Mouse (Mus musculus): ENCODE measurements around the gene Cela2a.
A peak's percentile ranks its signal among the peaks of the same experiment; 100 is the strongest.
"Not testable (repeated sequence)": the region's sequence is repeated elsewhere in the genome, so short reads cannot be mapped to it uniquely, and the experiment has no call there.

The Cela2a gene

DNA sequence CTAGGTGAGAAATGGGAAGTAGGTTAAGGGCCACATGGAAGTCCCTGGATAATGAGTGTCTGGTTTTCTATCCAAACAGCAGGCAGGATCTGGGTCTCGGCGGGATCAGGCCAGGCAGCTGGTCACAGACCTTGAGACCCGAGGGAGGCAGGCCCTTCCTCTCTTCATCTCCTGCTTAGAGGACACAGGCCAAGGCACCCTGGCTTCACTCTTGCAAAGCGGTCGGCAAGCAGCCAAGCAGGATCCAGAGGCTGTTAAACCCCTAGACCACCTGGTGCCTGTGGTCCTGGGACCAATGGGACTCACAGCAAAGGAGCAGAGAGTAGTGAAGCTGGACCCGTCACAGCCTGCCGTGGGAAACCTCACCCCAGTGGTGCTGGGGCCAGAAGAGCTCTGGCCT is 29.6 kb downstream of the Cela2a start:
- no peak for DNase-seq

DNA sequence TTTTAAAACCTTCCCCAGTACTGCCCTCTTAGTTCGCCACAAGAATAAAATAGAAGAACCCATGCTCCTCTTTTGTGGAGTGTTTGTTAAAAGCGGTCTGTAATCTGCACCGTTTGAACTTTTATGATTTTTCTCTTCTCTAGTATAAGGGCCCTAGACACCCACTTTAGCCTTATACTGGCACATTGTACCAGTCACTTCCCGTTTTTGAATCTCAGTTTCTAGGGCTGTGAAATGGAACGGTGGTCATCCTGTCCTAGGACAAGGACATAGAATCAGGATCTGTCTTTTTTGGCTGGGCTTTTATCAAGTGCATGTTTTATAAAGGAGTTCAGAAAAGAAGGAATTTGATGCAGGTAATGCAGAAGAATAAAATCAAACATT is 31.8 kb downstream of the Cela2a start:
- DNase-seq = no peak

DNA sequence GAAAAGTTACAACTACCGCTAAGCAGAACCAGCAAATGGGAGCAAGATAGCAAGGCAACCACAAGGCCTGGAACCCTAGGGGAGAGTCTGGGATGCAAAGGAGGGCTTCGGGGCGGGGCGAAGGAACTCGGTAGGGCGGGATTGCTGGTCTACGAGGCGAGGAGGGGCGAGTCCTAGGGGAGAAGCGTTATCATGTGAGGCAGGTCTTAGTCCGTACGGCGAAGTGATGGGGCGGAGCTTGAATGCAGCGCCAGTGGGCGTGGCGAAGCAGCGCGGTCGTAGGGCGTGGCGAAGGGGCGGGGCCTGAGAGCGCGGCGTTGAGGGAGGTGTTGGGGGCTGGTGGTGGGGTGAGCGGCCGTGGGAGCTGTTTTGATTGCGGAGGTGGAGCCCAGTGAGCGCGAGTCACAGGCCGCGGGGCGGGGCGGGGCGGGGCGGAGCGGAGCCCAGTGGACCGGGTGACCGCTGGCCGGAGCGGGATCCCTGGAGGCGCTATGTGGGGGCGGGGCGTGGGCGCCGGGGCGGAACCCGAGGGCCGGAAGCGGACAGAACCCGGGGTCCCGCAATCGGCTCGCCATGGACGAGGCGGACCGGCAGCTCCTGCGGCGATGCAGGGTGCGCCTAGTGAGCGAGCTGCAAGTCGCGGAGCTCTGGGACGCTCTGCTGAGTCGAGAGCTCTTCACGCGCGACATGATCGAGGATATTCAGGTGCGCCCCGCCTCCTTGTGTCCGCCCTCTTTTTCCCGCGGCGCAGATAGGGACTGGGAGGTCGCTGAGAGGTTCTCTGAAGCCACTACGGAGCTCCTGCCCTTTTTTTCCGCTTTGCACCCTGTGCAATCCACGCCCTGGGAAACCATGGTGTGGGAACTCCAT is 32.4 kb downstream of the Cela2a start, which contains the start of gene Casp9:
Casp9 (plus strand) TSS at position 331 of the 870 bp plus-strand sequence.
- DNase-seq = peak; percentile 94

DNA sequence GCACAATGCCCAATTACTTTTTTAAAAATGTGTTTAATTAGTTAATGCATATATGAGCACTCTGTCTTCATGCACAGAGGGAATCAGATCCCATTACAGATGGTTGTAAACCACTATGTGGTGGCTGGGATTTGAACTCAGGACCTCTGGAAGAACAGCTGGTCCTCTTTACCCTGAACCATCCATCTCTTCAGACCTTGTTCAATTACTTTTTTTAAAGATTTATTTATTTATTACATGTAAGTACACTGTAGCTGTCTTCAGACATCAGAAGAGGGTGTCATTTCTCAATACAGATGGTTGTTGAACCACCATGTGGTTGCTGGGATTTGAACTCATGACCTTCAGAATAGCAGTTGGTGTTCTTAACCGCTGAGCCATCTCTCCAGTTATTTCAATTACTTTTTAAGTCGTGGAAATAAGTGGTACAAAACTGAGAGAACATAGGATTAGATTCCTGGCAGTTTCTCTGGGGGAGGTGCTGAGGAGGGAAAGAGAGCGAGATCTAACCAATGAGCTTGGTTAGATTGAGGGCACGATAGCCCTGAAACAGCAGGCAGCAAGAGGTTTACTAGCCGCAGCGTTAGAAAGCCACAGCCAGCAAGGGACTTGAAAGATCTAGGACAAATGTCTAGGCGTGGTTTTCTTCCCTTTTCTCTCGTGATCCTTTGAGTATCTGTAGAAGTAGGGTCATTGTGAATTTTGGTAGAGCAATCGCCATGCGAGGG is 33.2 kb downstream of the Cela2a start:
- peak in 1 of 2 experiments; percentile 3 for DNase-seq

DNA sequence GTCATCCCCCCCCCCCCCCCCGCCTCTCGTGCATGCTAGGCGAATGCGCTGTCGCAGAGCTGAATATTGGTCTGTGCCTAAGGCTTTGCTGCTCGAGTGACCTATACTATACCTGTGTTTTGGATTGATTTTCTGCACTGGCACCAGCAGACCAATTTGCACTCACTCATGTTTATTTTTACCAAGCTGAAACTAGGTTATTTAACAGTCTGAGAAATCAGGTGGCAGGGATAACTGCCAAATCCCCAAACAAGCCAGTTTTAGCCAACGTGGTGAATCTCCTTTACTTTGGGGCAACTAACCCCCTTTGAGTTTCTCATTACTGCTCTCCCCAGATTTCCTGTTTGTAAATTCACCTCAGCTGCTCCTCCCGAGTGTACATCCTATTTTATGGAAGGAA is 34.0 kb downstream of the Cela2a start:
- no peak for DNase-seq

DNA sequence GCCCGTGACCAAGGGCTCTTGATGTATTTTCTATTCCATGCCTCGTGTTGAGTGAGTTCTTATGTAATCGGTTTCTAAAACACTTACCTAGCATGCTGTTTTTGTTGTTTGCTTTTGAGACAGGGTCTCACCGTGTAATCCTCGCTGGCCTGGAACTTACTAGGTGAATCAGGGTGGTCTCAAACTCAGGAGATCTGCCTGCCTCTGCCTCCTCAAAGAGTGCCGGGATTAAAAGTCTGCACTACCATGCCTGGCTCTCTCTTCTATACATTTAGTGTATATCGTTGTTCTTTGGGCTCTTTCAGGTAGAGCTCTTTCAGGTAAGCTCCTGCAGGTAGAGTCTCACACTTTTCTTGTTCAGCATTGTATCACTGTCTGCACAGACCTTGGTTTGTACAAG is 34.5 kb downstream of the Cela2a start:
- no peak for DNase-seq

DNA sequence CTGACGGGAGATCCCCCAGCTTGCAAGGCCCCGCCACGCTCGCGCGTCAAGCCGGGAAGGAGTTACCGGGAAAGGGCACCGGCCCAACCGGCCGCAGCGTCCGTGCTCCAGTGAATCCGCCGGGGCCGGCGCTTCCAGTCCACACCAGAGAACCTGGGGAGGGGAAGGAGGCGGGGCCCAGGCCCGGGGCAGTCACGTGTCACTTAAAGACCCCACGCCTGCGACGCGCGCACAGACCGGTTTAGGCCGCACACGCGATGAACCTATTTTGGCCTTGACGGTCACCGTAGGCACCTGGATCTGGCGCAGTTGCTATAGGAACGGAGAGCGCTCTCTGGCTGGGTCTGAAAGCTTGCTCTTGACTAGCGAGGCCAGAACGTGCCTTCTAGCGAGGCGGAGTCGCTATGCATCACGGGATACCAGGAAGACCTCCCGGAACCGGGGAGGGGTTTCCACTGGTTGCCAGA is 35.4 kb downstream of the Cela2a start, which contains the start of gene Dnajc16:
Dnajc16 (minus strand) TSS at position 408 of the 467 bp plus-strand sequence.
- DNase-seq = peak; percentile 94 to 97

DNA sequence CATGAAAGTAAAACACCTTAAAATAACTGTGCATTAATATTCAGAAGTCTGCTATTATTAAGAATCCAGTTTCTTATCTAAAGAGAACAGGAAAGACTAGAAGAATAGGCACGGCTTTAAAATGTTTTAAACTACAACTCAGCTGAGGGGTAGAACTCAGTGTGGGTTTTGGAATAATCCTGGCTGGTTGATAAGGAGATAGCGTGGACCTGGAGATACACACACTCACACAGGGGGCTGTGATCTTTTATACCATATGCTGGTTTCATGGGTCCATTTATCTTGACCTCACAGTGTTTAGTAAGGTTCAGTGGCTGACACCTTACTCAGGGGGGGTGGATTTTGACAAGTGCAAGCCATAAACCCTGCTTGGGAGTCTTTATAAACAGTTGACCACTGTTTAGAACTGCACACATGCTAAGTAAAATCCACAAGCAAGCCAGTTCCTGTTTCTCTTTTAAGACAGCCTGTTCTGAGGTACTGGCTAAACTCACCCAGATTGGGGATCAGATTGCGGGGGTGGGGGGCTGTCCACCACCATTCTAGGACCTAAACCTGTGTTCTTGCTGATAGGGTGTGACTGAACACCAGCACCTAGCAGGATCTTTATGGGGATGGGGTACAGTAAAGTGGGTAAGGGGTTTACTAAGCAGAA is 36.3 kb downstream of the Cela2a start:
- no peak for DNase-seq

DNA sequence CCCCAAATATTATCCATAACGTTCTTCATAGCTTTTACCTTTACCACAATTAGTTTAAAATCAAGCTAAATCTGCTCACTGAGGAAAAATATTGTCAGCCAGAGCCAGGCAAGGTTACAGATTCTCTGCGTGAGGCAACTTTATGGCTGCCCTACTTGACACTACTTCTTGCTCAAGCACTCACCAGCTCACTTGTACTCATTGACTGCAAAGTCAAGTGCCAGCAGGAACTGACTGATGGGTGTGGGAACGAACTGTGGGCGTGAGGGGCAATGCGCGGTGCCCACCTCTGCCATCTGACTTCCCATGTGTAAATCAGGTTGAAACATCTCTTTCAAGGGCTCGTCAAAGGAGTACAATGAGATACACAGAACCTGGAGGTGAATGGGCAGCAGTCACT is 38.5 kb downstream of the Cela2a start:
- DNase-seq = no peak

DNA sequence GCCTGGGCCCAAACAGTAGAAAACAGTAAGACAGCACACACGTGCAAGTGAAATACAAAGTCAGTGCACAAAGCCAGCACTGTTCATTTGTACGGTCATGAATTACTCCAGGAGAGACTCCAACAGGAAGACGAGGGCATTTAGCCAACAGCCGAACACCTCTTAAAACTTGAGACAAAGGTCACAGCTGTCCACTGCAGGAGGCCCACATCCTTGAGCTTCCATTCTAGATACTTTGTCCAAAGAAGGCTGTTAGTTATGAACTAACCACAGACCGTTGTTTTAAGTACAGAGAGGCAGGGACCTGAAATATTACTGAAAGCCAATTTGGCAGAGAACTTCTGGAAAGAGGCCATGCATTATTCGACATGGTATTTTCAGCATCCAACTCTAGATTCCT is 38.9 kb downstream of the Cela2a start:
- DNase-seq = no peak

DNA sequence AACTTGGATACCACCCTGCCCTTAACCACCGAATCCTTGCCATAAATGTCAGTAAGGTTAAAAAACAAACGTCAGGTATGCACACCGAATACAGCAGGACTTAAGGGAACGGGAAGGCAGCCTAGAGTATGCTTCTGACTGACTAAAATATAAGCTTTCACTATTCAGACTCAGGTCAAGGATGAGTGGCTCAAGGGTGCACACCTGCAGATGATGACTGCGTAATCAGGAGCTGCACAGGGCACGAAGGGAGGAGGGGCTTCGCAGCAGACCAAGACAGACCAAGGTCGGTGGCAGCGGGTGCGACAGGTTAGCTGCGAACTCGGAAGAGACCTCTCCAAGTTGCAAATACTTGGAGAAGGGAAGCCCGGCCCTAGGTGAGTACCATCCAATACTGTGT is 39.8 kb downstream of the Cela2a start:
- no peak for DNase-seq

DNA sequence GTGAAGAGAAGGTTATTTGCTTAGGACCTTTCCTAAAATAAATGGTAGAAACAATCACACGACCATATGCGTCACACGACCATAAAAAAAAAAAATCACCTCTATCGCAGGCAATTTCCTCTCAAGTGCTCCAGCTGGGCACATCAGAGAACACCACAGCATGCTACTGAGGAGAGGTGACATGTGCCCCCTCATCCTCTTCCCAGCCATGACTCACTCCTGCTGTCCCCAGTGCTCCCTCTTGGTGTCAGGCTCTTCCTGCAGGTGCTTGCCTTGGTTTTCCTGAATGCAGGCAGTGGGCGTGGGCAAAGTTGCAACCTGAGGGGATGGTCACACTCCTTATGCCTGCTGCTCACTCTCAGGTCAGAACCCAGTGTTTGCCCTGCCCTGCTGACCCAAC is 41.1 kb downstream of the Cela2a start:
- no peak for DNase-seq

DNA sequence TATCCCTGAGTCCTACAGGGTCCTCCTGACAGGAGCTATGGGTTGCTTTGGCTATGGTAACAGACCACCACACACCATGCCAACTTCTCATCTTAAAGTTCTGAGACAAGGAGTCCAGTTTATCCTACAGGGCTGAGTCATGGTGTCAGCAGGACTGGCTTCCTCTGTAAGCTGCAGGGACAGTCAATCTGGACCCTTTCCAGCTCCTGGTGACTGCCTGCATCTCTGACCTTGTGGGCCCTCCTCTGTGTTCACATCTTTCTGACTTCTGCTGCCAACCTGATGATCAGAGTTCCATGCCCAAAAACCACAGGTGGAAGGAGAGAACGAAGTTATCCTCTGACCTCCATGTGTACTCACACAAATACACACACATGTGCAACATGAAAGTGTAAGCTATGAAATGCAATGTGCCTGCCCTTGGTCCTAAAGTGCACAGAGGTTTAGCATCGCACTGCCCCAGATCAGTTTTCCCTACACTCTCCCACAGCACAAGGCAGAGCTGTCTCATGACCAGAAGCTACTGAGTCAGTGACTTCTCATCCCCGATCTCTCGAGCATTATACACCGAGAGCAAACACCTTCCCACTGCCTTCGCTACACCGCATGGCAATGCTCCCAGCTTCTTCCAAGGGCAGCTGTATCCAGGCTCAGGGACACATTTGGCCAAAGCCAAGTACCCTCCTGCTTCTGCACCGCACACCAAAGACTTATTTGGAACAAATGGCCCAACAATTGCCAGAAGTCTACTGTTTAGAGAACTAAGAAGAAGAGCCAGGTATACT is 44.6 kb downstream of the Cela2a start:
- DNase-seq = no peak

DNA sequence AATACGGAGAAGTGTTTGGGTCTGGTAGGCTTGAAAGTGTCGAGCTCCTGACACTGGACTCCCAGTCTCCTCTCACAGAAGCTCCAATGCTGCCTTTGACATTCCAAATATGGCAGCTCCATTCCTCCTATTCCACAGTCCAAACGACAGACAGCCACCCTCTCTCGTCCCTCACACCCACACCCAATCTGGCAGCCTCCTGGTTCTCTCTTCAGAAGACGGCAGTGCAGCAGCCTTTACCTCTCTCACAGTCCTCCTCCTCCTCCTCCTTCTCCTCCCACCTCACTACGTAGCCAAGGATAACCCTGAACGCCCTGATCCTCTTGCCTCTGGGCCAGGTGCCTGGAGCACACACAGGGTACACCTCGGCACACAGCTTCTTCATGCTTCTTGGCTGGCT is 46.1 kb downstream of the Cela2a start:
- DNase-seq = no peak

DNA sequence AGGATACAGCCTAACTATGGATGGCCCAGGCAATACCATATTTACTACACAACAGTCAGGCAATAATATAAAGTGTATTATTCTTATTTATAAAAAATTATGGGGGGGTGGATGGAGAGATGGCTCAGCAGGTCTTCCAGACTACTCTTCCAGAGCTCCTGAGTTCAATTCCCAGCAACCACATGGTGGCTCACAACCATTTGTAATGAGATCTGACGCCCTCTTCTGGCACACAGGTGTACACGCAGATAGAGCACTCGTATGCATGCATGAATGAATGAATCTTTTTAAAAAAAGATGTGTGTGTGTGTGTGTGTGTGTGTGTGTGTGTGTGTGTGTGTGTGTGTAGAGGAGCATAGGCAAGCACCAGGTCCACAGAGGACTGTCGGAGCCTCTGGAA is 52.9 kb downstream of the Cela2a start:
- not testable (repeated sequence) for DNase-seq

DNA sequence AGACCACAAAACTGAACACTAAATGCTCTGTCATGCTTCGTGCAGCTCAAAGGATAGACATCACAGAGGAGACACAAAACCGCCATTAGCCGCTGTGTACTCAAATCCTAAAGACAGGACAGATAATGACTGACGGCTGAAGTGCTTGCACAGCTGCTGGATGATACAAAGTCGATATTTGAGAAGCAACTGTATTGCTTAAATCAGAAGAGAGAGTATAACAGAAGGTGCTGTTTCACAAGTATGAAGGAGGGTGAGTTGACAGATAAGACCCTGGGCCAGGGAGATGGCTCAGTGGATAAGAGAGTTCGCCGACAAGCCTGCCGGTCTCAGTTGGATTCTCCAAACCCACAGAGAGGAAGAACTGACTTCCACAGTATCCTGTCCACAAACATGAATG is 54.1 kb downstream of the Cela2a start:
- no peak for DNase-seq

DNA sequence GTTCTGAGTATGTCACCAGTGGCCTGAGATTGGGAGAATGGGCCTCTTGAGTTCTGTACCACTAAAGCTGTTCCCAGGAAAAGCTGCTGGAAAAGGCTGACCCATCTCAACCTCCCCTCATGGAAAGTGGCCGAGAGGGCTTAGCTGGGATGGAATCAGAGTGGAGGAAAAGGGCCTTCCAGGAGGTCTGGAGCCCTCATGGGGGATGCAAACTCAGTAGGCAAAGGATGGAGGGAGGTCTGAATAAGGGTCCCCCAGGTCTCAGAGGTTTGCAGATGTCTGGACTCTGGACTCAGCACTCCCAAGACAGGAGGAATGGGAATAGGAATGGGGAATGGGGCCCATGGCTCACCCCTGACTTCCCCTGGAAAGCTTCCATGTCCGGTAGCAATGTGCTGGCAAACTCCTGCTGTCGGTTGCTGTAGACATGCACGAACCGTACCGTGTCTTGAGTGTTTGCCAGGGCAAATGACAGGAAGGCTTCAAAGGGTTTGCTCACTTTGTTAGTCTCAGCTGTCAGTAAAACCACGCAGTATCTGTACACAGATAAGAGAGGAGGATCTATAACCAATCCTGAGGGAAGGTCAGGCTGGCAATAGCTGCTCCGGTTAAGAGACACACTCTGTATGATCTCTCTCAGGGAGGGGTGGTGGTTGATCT is 56.3 kb downstream of the Cela2a start:
- DNase-seq = no peak

DNA sequence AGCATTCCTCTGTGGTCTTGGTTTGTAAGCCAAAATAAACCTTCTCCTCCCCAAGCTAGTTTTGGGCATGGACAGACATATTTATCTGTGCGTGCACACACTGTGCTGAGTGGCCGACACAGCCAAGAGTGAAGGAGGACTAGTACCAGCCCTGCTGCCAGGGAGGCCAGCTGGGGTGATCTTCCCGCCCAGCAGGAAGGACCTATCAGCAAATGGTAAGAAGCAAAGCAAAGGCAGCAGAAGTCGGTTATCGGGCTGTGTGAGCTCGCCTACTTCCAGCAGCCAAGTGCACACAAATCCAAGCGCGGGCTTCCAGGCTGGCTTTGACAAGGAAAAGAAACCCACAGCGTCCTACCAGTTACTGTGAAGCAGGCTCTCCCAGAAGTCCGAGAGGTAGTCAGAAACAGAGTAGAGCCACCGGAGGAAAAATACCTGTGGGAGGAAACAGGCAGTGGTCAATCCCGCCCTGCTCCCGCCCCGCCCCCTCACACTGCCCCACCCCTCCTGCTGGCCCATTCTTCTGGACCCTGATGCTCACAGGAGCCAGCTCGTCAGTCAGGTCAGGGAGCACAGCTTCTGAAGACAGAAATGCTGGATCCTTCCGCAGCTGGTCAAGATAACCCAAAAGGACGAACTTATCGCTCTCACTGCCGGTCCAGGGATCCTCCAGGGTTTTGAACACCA is 58.5 kb downstream of the Cela2a start:
- no peak for DNase-seq

DNA sequence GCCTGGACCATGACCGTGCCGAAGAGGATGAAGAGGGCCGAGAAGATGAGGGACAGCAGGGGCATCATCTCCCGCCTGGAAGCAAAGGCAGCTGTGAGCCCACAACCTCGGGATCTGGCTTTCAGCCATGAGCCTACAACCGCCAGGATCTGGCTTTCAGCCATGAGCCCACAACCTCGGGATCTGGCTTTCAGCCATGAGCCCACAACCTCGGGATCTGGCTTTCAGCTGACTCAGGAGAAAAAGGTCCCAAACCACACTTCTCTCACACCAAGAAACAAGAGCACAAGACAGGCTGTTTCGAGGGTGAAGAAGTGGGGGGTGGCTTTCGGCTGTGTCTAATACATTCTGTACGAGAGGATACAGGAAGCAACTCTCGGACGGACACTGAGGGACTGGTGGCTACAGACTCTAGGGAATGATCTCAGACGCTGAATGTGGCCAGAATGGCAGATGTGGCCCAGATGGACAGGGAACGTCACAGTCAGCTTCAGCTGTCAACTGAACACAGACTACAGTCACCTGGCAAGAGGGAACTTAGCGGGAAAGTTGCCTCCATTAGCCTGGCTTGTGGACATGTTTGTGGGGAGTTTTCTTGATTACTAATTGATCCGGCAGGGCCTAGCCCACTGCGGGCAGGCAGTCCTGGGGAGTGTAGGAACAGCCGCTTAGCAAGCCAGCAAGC is 59.1 kb downstream of the Cela2a start:
- no peak for DNase-seq

DNA sequence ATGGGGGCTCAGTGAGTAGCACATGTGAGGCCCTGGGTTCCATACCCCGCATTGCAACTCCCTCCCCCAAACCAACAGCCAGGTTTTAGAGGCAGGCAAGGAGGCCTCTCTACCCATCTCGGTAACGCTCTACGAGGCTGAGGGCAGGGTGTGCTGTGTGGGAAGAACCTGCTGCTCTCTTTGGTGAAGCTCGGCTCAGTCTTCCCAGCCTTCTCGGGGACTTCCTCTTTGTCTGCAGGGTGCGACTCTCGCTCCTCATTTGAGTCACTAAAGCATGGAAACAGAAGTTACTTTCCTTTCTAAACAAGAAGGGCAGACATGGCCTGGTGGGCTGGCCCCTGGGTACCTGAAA is 59.7 kb downstream of the Cela2a start:
- DNase-seq = no peak

DNA sequence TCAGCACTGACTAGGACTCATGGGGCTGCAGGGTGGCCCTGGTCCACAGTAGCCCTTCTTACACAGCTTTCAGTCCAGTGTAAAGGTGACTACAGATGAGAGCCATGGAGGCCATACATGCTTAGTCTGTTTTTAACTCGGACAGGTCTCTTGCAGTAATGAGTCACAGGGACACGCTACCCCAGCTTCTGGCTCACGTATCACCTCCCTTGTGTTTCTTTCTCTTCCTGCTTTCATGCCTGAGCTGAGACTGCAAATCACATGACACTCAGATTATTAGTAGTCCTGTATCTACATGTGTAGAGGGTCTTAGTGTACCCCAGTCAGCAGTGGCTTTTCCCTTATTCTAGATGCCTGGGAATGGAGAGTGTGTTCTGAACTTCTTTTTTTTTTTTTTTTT is 61.0 kb downstream of the Cela2a start:
- DNase-seq = no peak

Measured in thymus, adult 18-20 months (tissue).